Mouse (Mus musculus) embryonic facial prominence, embryonic 14.5 days (tissue): ENCODE data around the gene Ppfia2. TPM values are rescaled to one million over a fixed set of nuclear protein-coding genes. Genes with fewer than 3 reads are reported as not detected.
A peak's percentile ranks its signal among the peaks of the same experiment; 100 is the strongest.

ENCODE experiments used
- ATAC-seq: fragments of 200-750 bp; cut with Nextera tagmentation; 2 replicates; pipeline ENCODE4 v1.8.0; 2017; ENCODE audit warnings: low read depth, moderate number of reproducible peaks, moderate TSS enrichment
- DNase-seq: peaks from one replicate; pipeline ENCODE4 v3.0.0-alpha.2; 2015; ENCODE audit warnings: low spot score
- H3K27ac ChIP-seq: fragments of 300-500 bp; sonication (generic); replicated peaks from 2 replicates; pipeline ENCODE4 v1.5.1; 2014; ENCODE audit warnings: low read depth, mild to moderate bottlenecking, low read length, moderate library complexity
- H3K27me3 ChIP-seq: fragments of 300-500 bp; sonication (generic); replicated peaks from 2 replicates; pipeline ENCODE4 v1.6.1; 2014; ENCODE audit warnings: low read length; ENCODE audit not compliant: control insufficient read depth, insufficient read depth
- H3K36me3 ChIP-seq: fragments of 300-500 bp; sonication (generic); 2 replicates; pipeline ENCODE4 v1.6.1; 2014; ENCODE audit warnings: low read length, mixed read lengths; ENCODE audit not compliant: control insufficient read depth, insufficient read depth
- H3K4me1 ChIP-seq: fragments of 300-500 bp; sonication (generic); 2 replicates; pipeline ENCODE4 v1.6.1; 2014; ENCODE audit warnings: antibody characterized with exemption, low read length; ENCODE audit not compliant: control insufficient read depth, insufficient read depth
- H3K4me2 ChIP-seq: fragments of 300-500 bp; sonication (generic); 2 replicates; pipeline ENCODE4 v1.6.1; 2014; ENCODE audit warnings: low read depth, mild to moderate bottlenecking, low read length, moderate library complexity, mixed read lengths
- H3K4me3 ChIP-seq: fragments of 300-500 bp; sonication (generic); 2 replicates; pipeline ENCODE4 v1.5.1; 2014; ENCODE audit warnings: low read depth, mild to moderate bottlenecking, low read length
- H3K9ac ChIP-seq: fragments of 300-500 bp; sonication (generic); 2 replicates; pipeline ENCODE4 v1.6.1; 2014; ENCODE audit warnings: low read depth, mild to moderate bottlenecking, low read length, moderate library complexity, mixed read lengths
- H3K9me3 ChIP-seq: fragments of 300-500 bp; sonication (generic); 2 replicates; pipeline ENCODE4 v1.6.1; 2016; ENCODE audit warnings: low read length; ENCODE audit not compliant: control insufficient read depth
- WGBS: fragments of 180-500 bp; shearing (Covaris S2); extraction: QIAGEN DNeasy Blood & Tissue Kit; methylation state at CpG from one replicate; pipeline ENCODE4 v1.1.7; 2014; 5-methylcytosine and 5-hydroxymethylcytosine counted together
- polyA plus RNA-seq: library from polyadenylated mRNA; unstranded; fragments of >200 nt; fragmentation: Nextera tagmentation; extraction: Ambion mirVana; gene quantifications from 2 replicates; pipeline ENCODE4 v1.2.1, GENCODE M21; 2014

Gene Ppfia2
- polyA plus RNA-seq, 1 experiment from 2014 or later: 2.9 TPM

DNA sequence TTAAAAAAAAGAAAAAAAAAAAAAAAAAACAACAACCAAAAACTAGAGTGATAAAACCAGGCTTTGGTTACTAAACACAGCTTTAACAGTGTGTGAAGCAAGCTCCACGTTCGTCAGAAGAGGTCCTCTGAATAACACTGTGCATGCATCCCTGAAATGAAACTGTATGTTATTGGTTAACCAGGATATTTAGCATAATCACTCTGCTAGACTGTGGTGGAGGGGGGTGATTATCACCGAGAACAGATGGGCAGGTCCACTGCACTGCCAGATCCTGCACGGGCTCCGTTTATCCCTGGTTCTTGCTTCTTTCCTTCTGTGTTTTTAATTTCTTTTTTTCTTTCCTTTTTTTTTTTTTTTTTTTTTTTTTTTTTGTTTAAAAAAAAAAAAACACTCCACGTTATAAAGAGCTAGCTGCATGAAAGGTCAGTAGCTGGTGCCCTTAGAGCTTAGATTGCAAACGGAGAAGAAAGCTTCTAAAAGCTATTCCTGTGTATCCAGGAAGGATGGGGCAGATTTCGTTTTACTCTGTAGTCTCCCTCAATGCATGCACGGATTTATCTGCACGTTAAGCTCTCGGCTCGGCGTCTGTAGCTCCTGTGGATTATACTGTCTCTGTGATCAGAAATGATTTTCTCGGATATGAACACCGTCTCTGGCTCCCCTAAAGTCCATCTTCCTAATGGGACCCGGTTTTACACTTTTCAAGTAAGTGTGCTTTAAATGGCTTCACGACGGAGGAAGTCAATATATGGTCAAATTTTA lies 162.2 kb downstream of the Ppfia2 start:
- H3K9ac ChIP-seq: no peak overlapping the region
- no peaks in the 10 kb centered on the region for H3K4me1 ChIP-seq
- H3K36me3 ChIP-seq: no peaks in the 10 kb centered on the region
- ATAC-seq (peak; percentile 79; the same call in 1 of the 2 replicates), DNase-seq (peak; percentile 65)
- H3K27ac ChIP-seq: no peak overlapping the region
- no peaks in the 10 kb centered on the region for H3K27me3 ChIP-seq
- H3K4me3 ChIP-seq: 0 out of 2 replicates have a peak overlapping the region, but pooled peaks have one; percentile 10
- peak overlapping the region; percentile 30 for H3K4me2 ChIP-seq
- 36% methylated on average over 18 of the region's 18 CpGs for WGBS
- H3K9me3 ChIP-seq: no peaks in the 10 kb centered on the region

- no peak overlapping the region for H3K27ac ChIP-seq
- H3K4me2 ChIP-seq: no peak overlapping the region
- H3K4me1 ChIP-seq: no peaks in the 10 kb centered on the region
- H3K36me3 ChIP-seq: no peaks in the 10 kb centered on the region
- no peak overlapping the region for H3K9ac ChIP-seq
- ATAC-seq (no peak), DNase-seq (no peak)
- no peak overlapping the region for H3K4me3 ChIP-seq
- 65% methylated on average over 7 of the region's 7 CpGs for WGBS
- H3K9me3 ChIP-seq: no peaks in the 10 kb centered on the region
- no peaks in the 10 kb centered on the region for H3K27me3 ChIP-seq
These were observed 163.8 kb downstream of the Ppfia2 start for GRCm38 (mm10) chr10:106633898-106634297.

DNA sequence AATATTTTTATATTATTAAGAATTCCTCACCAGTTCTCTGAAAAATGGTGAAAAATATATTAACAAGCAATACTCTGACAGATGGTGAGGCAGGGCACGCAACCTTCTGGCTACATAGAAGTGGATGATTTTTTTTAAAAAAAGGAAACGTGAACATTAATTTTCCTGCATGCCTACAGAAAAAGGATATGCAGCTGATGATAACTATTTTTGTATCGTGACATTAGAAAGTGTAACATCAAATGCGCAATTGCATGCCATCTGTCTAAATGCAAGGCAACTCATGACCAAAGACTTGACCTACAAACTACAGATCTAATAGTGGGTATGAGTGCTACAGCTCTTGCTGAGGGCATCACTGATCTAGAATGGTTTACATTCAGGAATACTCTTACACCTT lies 182.1 kb downstream of the Ppfia2 start:
- WGBS: 91% methylated on average over 4 of the region's 4 CpGs
- no peak for DNase-seq
- H3K4me1 ChIP-seq: no peaks in the 10 kb centered on the region

GRCm38 (mm10) chr10:106665221-106665620 lies 195.1 kb downstream of the Ppfia2 start:
- Histone ChIP-seq H3K27me3 (no peaks in the 10 kb centered on the region), H3K4me2 (no peak overlapping the region), H3K9me3 (no peaks in the 10 kb centered on the region), H3K4me3 (no peak overlapping the region), H3K27ac (no peak overlapping the region), H3K4me1 (no peaks in the 10 kb centered on the region), H3K36me3 (no peaks in the 10 kb centered on the region), H3K9ac (no peak overlapping the region)
- WGBS: 72% methylated on average over 3 of the region's 3 CpGs
- DNase-seq (no peak), ATAC-seq (no peak)

More for the DNA sequence above, 182.1 kb downstream of the Ppfia2 start:
- ATAC-seq: no peak
- Histone ChIP-seq H3K27ac (no peak overlapping the region), H3K9me3 (no peaks in the 10 kb centered on the region), H3K4me3 (no peak overlapping the region), H3K27me3 (no peaks in the 10 kb centered on the region), H3K9ac (no peak overlapping the region), H3K4me2 (no peak overlapping the region), H3K36me3 (no peaks in the 10 kb centered on the region)

- Histone ChIP-seq H3K27ac (no peak overlapping the region), H3K36me3 (no peaks in the 10 kb centered on the region), H3K9me3 (no peaks in the 10 kb centered on the region), H3K9ac (no peak overlapping the region), H3K4me3 (no peak overlapping the region), H3K4me1 (no peaks in the 10 kb centered on the region), H3K27me3 (no peaks in the 10 kb centered on the region), H3K4me2 (no peak overlapping the region)
- 81% methylated on average over 3 of the region's 3 CpGs for WGBS
- DNase-seq (no peak), ATAC-seq (no peak)
These were observed 200.0 kb downstream of the Ppfia2 start for GRCm38 (mm10) chr10:106670170-106670569.

DNA sequence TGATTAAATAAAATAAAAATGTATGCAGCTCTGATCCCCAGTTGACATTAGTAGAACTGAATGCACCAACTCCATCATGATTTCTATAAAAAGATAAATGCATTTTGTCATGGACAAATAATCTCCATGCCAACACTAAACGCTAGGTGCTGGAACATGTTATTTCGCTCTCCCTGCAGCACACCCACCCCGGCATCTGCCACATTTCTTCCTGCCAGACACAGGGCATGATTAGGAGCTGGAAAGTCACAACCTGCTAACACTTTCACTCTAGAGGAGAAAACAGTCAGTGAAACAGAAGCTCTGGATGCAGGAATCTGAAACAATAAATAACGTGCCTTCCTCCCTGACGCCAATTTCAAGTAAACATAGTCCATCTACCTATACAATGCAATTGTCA lies 211.3 kb downstream of the Ppfia2 start:
- Histone ChIP-seq H3K9me3 (no peaks in the 10 kb centered on the region), H3K4me1 (no peaks in the 10 kb centered on the region), H3K27me3 (no peaks in the 10 kb centered on the region), H3K9ac (no peak overlapping the region), H3K36me3 (no peaks in the 10 kb centered on the region), H3K4me3 (no peak overlapping the region), H3K27ac (no peak overlapping the region), H3K4me2 (no peak overlapping the region)
- WGBS: 87% methylated on average over 5 of the region's 5 CpGs
- no peak for DNase-seq
- ATAC-seq: no peak

- H3K4me1 ChIP-seq: no peaks in the 10 kb centered on the region
- 76% methylated on average over 3 of the region's 3 CpGs for WGBS
- H3K4me3 ChIP-seq: no peak overlapping the region
- ATAC-seq (no peak), DNase-seq (no peak)
- H3K36me3 ChIP-seq: no peaks in the 10 kb centered on the region
- no peak overlapping the region for H3K9ac ChIP-seq
- no peaks in the 10 kb centered on the region for H3K27me3 ChIP-seq
- no peak overlapping the region for H3K27ac ChIP-seq
- no peak overlapping the region for H3K4me2 ChIP-seq
- no peaks in the 10 kb centered on the region for H3K9me3 ChIP-seq
These were observed 215.4 kb downstream of the Ppfia2 start for GRCm38 (mm10) chr10:106685519-106685918.

DNA sequence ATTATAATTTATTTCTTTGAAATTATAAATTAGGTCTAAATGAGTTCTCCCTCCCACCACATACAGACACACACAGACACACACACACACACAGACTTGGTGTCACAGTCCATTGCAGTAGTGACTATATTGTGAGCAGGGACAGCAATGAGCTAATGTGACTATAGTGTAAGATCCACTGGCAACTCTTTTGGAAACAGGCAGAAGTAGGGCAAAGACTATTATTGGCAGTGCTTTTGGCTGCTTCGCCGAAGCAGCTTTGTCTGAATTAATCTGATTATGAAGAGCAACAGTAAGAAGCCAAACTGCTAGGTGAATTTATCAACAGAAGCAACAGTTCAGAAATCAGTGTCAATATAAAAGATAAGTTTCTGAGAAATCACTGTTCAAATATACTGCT lies 249.8 kb downstream of the Ppfia2 start:
- Histone ChIP-seq H3K4me2 (no peak overlapping the region), H3K36me3 (no peaks in the 10 kb centered on the region), H3K4me1 (no peaks in the 10 kb centered on the region), H3K27ac (no peak overlapping the region), H3K9me3 (0 out of 2 replicates have a peak, but pooled peaks cover 5% of the 10 kb centered on the region), H3K4me3 (no peak overlapping the region), H3K27me3 (no peaks in the 10 kb centered on the region), H3K9ac (no peak overlapping the region)
- 79% methylated on average over 2 of the region's 2 CpGs for WGBS
- ATAC-seq: no peak
- no peak for DNase-seq

DNA sequence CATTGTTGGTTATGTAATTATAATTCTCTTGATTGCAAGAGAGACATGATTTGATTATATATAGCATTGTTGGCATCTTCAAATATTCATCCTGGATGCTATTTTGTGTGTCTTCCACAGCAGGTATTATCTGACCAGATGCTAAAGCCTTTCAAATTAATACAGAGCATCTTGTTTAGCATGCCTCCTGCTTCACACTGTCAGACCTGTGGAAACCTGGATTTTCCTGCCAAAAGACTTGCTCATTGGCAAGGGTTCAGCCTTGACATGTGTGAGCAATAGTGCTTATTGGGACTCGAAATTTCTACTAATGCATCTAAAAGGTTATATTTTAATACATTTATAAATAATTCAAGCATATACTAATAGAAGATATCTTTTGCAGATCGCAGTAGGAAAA lies 262.1 kb downstream of the Ppfia2 start:
- Histone ChIP-seq H3K36me3 (no peaks in the 10 kb centered on the region), H3K9me3 (no peaks in the 10 kb centered on the region), H3K27ac (no peak overlapping the region), H3K4me2 (no peak overlapping the region), H3K9ac (no peak overlapping the region), H3K4me3 (no peak overlapping the region), H3K27me3 (no peaks in the 10 kb centered on the region), H3K4me1 (no peaks in the 10 kb centered on the region)
- 70% methylated on average over 2 of the region's 2 CpGs for whole genome bisulfite sequencing
- ATAC-seq: no peak
- no peak for DNase-seq
